Mouse (Mus musculus): ENCODE data around the gene Ldhal6b.
"Not testable (repeated sequence)": the region's sequence is repeated elsewhere in the genome, so short reads cannot be mapped to it uniquely, and the experiment has no call there.

Ldhal6b gene

GRCm38 (mm10) chr17:5418545-5418944 is at the start of gene Ldhal6b:
Gene Ldhal6b (minus strand): TSS chr17:5418767.
- DNase-seq (ENCODE audit: low read depth, low spot score): no peak

DNA sequence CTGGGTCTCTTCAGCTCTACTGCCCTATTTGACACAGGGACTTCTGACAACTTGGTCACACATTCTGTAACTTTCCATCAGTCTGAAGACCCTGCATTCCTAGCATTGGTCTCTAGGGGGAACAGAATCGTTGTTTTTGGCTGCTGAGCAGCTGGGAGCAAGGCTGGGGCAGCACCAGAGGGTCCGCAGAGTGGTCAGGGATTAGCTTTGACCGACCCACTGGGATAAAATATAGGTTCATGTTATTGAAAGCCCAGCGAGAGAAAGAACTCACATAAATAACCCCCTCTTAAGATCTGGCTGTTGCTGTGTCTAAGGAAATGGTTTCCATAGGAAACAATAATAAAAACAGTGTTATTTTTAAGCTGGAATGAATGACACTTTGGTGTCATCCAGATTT is 48.6 kb upstream of the Ldhal6b start:
- DNase-seq (ENCODE audit: low read depth, low spot score): no peak

GRCm38 (mm10) chr17:5466736-5467135 is 48.2 kb upstream of the Ldhal6b start:
- DNase-seq (ENCODE audit: low read depth, low spot score): no peak

DNA sequence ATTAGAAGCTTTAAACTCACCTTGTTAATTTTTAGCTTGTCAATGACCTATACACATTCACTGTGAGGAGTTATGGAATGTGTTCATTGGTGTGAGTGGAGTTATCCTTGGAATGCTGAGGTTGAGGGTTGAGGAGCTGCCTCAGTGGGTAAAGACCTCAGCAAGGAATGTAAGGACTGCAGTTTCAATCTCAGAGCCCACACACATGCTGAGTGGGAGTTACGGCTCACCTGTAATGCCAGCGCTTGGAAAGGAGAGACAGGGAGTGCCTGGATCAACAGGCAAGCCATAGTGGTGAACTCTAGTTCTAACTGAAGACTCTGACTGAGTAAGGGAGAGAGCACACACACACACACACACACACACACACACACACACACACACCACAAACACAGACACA is 45.3 kb upstream of the Ldhal6b start:
- DNase-seq (ENCODE audit: low read depth, low spot score): no peak

DNA sequence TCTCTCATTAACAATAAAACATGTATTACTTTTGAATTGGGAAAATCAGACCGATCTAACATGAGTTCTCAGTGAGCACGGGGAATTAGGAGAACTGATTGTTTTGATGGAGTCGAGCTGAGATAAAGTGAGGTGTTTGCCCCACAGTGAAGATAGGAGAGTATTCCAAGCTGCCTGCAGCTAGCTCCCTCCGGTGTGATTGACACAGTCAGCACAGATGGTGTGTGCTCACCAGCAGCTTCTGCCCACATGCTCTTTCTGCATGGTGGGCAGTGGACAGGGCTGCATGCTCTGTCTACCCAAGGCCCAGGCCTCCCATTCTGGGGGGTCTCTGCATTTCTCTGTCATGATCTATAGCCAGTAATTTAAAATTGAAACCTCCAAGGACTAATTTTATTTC is 35.1 kb upstream of the Ldhal6b start:
- no peak for DNase-seq (ENCODE audit: low read depth, low spot score)

DNA sequence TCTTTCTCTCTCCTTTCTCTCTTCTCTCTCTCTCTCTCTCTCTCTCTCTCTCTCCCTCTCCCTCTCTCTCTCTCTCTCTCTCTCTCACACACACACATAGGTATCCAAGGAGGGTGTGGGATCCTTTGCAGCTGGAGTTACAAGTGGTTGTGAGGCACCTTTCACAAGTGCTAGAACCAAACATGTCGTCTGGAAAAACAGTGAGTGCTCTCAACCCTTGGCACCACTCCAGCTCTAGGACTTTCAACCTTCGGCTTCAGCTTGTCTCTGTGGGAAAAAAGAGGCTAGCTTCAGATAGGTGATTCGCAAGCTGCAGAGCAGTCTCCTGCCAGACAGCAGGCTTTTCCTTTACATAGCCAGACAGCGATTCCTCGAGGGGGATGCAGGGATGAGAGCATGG is 25.2 kb upstream of the Ldhal6b start:
- DNase-seq (ENCODE audit: low read depth, low spot score): no peak

- DNase-seq (ENCODE audit: low read depth, low spot score): no peak
These were observed 24.7 kb upstream of the Ldhal6b start for GRCm38 (mm10) chr17:5443260-5443659.

GRCm38 (mm10) chr17:5442403-5442802 is 23.8 kb upstream of the Ldhal6b start:
- DNase-seq (ENCODE audit: low read depth, low spot score): not testable (repeated sequence)

DNA sequence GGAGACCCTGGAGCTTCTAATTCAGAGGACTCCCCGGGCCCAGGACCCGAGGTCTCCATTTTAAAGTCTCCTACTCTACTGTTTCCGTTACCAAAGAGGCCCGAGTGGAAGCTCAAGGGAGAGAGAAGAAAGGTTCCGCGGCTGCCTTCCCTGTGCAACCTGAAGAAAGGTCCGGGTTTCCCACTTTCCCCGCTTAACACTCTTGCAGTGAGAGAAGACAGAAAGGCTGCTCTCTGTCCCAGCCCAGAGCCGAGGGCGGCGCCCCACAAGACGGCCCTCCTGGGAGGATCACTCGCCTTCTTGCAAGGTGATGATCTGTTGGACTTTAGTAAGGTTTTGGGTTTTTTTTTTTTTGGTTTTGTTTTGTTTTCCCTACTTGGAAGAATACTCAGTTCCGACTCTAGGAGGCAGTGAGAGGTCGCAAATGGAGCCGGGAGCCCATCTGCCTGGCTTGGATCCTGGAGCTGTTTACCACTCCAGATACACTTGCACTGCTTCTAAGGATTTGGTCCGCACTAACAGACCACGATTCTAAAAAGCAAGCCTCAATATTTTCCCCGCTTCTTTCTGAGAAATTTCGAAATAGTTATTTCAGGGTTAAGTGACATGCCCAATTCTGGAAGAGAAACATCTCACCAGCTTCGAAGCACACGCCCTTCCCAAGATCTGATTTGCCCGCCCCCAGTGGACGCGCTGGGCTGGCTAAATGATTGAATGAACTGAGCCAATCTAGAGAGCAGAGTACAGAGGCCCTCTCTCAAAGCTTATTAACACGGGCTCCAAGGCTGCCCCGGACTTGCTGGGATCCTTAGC is 21.8 kb upstream of the Ldhal6b start, which contains the start of gene Tmem242:
TSS of gene Tmem242 (minus strand) at position 101 of the 813 bp plus-strand sequence.
- DNase-seq (ENCODE audit: low read depth, low spot score): peak; percentile 88

- DNase-seq (ENCODE audit: low read depth, low spot score): no peak
These were observed 21.2 kb upstream of the Ldhal6b start for GRCm38 (mm10) chr17:5439831-5440158.

- DNase-seq (ENCODE audit: low read depth, low spot score): no peak
These were observed 11.2 kb upstream of the Ldhal6b start for GRCm38 (mm10) chr17:5429772-5430133.

DNA sequence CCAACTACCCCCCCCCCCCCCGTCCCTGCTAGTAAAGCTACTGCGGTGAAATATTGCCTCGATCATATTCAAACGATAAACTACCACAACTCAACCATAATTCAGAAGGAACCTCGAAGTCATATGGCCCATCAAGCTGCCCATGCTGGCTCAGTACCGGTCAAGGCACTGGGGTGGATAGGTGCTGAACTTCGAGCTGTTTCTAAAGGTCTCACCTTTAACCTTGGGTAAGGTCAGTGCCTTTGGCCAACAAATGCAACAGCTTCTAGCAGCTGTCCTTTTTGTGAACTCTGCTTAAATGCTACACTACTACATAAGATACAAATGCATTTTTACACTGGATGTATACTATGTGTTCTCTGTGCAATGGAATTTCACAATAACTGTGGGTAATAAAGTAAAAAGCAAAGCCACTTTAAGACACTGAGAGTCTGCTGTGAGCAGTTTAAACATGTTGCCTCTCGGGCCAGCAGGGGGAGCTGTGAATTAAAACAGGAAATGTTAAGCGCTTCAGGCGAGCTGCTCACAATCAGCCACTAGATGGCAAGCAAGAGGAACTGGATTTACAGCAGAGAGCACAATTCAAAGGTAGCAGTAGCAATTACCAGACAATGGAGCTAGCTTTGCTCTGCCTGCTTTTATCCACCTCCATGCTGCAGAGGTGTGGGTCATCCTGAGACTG is 10.7 kb upstream of the Ldhal6b start:
- peak; percentile 88 for DNase-seq (ENCODE audit: low read depth, low spot score)

DNA sequence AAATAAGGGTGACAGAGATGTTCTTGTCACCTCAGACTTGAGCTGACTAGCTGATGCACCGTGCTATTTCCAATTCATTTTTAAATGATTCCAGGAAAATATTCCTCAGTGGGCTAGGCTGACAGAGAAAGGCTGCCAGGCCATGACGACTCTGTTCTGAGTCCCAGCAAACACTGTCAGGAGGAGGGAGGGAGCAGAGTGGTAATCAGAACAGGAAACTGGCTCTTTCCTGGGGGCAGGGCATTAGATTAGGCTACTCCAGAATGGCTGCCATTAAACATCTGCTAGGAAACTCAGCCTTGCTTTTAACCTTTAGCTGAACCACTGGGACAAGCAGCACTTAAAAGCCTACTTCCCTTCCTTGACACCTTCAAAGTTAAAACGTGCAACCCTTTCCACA is 6.6 kb upstream of the Ldhal6b start:
- DNase-seq (ENCODE audit: low read depth, low spot score): no peak

DNA sequence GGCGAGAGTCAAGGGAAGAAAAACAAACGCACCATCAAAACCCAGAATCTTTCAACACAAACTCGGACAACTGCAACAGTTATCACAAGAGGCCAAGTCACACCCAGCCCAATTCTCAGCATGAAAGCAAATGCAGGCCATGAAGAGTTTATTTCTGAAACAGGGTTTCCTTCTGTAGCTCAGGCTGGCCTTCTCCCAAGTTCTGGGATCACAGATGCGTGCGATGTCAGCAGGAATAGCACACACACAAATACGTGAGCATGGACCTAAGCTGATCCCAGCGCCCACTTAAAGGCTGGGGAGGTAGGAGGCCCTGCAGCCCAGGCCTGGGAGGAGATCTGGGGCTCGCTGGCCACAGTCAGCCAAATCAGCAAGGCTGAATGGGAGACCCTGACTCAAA is 5.6 kb upstream of the Ldhal6b start:
- DNase-seq (ENCODE audit: low read depth, low spot score): no peak

DNA sequence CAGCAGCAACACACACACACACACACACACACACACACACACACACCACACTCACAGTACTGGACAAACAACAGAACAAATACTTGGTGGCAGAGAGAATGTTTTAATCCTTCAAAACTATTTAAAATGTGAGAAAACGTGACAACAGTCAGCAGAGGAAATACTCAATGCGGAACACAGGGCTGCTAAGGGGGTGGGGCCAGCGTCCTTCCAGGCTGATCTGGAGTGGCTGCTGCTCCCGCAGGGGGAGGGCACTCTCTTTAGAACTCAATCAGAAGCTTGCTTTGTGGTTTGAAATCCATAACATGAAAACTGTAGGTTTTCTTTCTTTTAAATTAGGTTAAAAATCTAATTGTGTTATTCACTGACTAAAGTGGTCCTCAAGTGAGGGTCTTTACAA is 3.3 kb upstream of the Ldhal6b start:
- no peak for DNase-seq (ENCODE audit: low read depth, low spot score)

- no peak for DNase-seq (ENCODE audit: low read depth, low spot score)
These were observed 1.4 kb upstream of the Ldhal6b start for GRCm38 (mm10) chr17:5419771-5420518.

GRCm38 (mm10) chr17:5419056-5419455 is 489 bp upstream of the Ldhal6b start:
- no peak for DNase-seq (ENCODE audit: low read depth, low spot score)

DNA sequence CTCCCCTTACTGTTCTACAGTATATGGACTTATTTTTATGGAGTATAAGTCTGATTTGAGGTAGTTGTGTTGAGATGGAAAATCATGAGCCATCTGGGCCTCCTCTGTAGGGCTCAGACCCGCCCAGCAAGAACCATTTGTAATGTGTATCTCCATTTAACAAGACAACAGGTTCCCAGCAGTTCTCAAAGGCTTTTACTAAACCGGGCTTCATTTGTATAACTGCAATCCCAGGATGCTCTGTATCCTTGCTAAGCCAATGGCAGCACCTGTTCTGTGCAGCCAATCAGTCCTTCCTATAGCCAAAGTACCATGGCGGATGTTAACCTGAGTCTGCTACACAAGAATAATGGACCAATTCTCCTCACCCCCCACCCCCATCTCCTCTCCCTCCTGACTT is 2.0 kb downstream of the Ldhal6b start:
- DNase-seq (ENCODE audit: low read depth, low spot score): no peak

DNA sequence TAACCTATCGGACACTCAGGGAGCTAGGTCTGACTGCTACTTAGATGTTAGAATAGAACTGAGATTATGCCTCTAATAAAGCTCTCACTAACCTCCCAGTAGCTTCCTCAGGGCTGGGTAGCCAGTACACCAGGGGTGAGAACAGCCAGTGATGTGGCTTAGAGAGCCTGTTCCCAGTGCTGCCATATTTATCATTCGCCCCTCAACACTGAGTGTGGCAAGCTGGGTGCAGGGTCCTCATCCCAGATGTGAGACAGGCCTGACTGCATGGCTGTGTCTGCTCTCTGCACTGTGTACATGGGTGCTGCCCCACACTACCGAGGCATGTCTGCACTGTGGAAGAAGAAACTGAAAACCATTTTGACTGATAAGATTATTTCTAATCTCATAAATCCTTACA is 4.5 kb downstream of the Ldhal6b start:
- no peak for DNase-seq (ENCODE audit: low read depth, low spot score)

GRCm38 (mm10) chr17:5413350-5413749 is 5.2 kb downstream of the Ldhal6b start:
- no peak for DNase-seq (ENCODE audit: low read depth, low spot score)

DNA sequence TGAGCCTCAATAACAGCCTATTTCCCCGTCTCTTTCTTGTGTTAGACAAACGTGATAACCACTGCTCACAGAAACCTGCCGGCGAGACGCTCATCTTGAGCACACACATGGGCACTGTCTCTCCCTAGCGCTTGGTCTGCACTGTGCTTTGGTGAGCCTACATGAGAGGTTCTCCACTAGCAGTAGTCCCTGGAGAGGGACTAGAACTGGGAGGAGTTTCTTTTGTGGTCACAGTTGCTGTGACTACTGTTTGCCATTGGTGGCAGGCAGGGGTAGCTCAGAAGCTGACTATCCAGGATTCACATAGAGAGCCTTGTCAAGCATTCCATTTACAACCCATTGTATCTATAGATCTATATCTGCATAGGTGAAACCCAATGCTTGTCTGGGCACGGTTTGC is 5.8 kb downstream of the Ldhal6b start:
- no peak for DNase-seq (ENCODE audit: low read depth, low spot score)

- DNase-seq (ENCODE audit: low read depth, low spot score): no peak
These were observed 6.3 kb downstream of the Ldhal6b start for GRCm38 (mm10) chr17:5412301-5412700.

GRCm38 (mm10) chr17:5411205-5411604 is 7.4 kb downstream of the Ldhal6b start:
- DNase-seq (ENCODE audit: low read depth, low spot score): no peak

Measured in CD4-positive helper T cell, adult 2 months (primary cell).